Mouse (Mus musculus) frontal cortex, postnatal 25 days (tissue): ENCODE measurements around the gene Camta1.

Experiments used
- DNase-seq, 2 experiments: peaks; one replicate each; pipeline ENCODE4 v3.0.0; 2022; ENCODE audit warnings: low spot score in 2 of 2

Camta1 gene

DNA sequence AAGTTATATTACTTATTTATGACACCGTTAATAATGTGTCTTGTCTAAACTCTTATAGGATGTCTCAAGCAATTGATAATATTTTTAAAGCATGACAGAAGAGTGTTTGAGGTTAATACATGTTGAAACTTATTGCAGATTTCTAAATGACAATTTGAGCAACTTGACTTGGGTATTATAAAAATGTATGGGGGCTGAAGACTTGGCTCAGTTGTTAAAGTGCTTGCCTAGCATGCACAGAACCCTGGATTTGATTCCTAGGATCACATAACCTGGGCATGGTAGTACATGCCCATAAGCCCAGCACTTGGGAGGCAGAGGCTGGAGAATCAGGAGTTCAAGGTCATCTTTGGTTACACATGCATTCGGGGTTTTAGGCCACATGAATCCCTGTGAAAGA is 992.8 kb downstream of the Camta1 start:
- no peak for DNase-seq

DNA sequence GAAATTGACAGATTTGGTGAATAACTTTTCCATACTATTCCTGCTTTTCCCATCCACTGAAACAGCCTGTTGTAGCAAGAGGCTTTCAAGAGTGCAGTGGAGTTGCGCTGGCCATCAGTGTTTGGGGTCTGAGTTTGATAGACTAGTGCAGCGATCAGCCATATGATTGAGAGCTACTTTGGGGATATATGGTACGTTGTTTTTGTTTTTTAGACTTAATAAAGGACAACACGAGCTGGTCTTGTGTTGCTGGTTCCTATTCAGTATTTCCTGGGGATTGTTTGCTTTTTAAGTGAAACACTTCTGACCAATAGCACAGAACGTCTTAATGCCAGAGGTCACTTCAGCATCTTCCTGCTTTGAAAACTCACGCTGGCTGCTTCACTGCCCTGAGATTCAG is 993.5 kb downstream of the Camta1 start:
- DNase-seq: no peak
